In genomic region chr7:19093537-19094385, GRCm38 (mm10) we compare ENCODE assay signal across 8 mouse cellular contexts. TPM values are rescaled to one million over a fixed set of nuclear protein-coding genes. Genes with fewer than 3 reads are reported as not detected.
DNase-seq lines count a peak whose midpoint lies in the region; ATAC-seq and TF ChIP-seq lines count a peak whose summit lies in the region.

No protein-coding gene starts in this region.

- H3K4me3 ChIP-seq in hindbrain, embryonic 13.5 days, result peak overlapping the region; percentile 55

- peak; percentile 92 for DNase-seq in Patski (ENCODE audit: low read depth, low spot score)
- DNase-seq in cerebellum, postnatal 25 days, result peak; percentile 49 to 66
- DNase-seq in frontal cortex, postnatal 25 days (ENCODE audit: low spot score in 2 of 2), result peak; percentile 64 to 75
- DNase-seq in layer of hippocampus, postnatal 36 days, result peak; percentile 79 to 84
- DNase-seq in lung, postnatal 36 days, result peak; percentile 98
- DNase-seq in retina, postnatal 7 days (ENCODE audit: low read depth, low spot score), result peak; percentile 67
- peak; percentile 88 to 95 for DNase-seq in urinary bladder, adult 18-20 months (ENCODE audit: low spot score in 2 of 2)

- peaks cover 36% of the 10 kb centered on the region for H3K36me3 ChIP-seq in hindbrain, embryonic 13.5 days

- H3K27me3 ChIP-seq in Patski, result no peaks in the 10 kb centered on the region
- H3K27me3 ChIP-seq in hindbrain, embryonic 13.5 days, result peaks cover 62% of the 10 kb centered on the region

- peak overlapping the region; percentile 76 for H3K9ac ChIP-seq in hindbrain, embryonic 13.5 days

- CTCF ChIA-PET in Patski (lab: Charles Lee), result interaction anchor here (0.9 to 17.1 kb wide), 4 partner anchors 11 to 68 kb away, joined by 4 to 238 read pairs (median 15); partner anchors contain the start of genes Dmpk, Dmwd, Qpctl and Snrpd2

- in situ Hi-C loops in Patski (cut with MboI; ENCODE audit: low pct_unique_long_range_greater_than_20kb), result no loop called here

- WGBS in hindbrain, embryonic 13.5 days, result under 1% methylated on average over 45 of the region's 45 CpGs

- H3K27ac ChIP-seq in hindbrain, embryonic 13.5 days, result peak overlapping the region; percentile 85

- TF ChIP-seq CTCF in Patski (IDR thresholded peaks at IDR 0.05), result no peak

- POLR2A ChIA-PET in Patski (lab: Charles Lee), result interaction anchor here (0.5 to 5.8 kb wide), 5 partner anchors 11 to 44 kb away, joined by 4 to 48 read pairs (median 6); partner anchors contain the start of genes Dmpk and Dmwd

- H3K4me1 ChIP-seq in hindbrain, embryonic 13.5 days (replicated peaks), result peaks cover 55% of the 10 kb centered on the region

- peak; percentile 64 for ATAC-seq in Patski
- peak; percentile 71 for ATAC-seq in hindbrain, embryonic 13.5 days (ENCODE audit: low FRiP score)

- H3K4me2 ChIP-seq in hindbrain, embryonic 13.5 days, result peak overlapping the region; percentile 96

- no peaks in the 10 kb centered on the region for H3K9me3 ChIP-seq in hindbrain, embryonic 13.5 days

RNA-seq across cellular contexts. Expression of gene Six5, which starts 0.6 kb away (rescaled TPM):
- 12.6 TPM for polyA plus RNA-seq in Patski (2021)
- 2.4 and 2.8 TPM in 2 replicates for polyA plus RNA-seq in hindbrain, embryonic 13.5 days (2015; fragmentation: Nextera tagmentation; extraction: Ambion mirVana)
- total RNA-seq in layer of hippocampus, postnatal 36 days (2021), result 1 to 10 TPM; 2.5 to 2.8 TPM

RNA-seq across cellular contexts. Expression of gene Dmpk, which starts 10.1 kb away (rescaled TPM):
- polyA plus RNA-seq in Patski (2021), result 154 TPM
- 9.4 and 11.6 TPM in 2 replicates for polyA plus RNA-seq in hindbrain, embryonic 13.5 days (2015; fragmentation: Nextera tagmentation; extraction: Ambion mirVana)
- 10 to 100 TPM; 36.3 to 48.1 TPM for total RNA-seq in layer of hippocampus, postnatal 36 days (2021)

RNA-seq across cellular contexts. Expression of gene Dmwd, which starts 17.7 kb away (rescaled TPM):
- 73.4 TPM for polyA plus RNA-seq in Patski (2021)
- polyA plus RNA-seq in hindbrain, embryonic 13.5 days (2015; fragmentation: Nextera tagmentation; extraction: Ambion mirVana), result 25.4 and 25.6 TPM in 2 replicates
- total RNA-seq in layer of hippocampus, postnatal 36 days (2021), result 100 to 1,000 TPM; 136 to 143 TPM

RNA-seq across cellular contexts. Expression of gene Gm4969, which starts 24.4 kb away (rescaled TPM):
- polyA plus RNA-seq in Patski (2021), result 0.03 TPM
- polyA plus RNA-seq in hindbrain, embryonic 13.5 days (2015; fragmentation: Nextera tagmentation; extraction: Ambion mirVana), result 2.2 and 3.6 TPM in 2 replicates
- total RNA-seq in layer of hippocampus, postnatal 36 days (2021), result under 1 TPM; 0.40 to 0.43 TPM

RNA-seq across cellular contexts. Expression of gene Fbxo46, which starts 25.9 kb away (rescaled TPM):
- 13.0 TPM for polyA plus RNA-seq in Patski (2021)
- 18.9 and 20.2 TPM in 2 replicates for polyA plus RNA-seq in hindbrain, embryonic 13.5 days (2015; fragmentation: Nextera tagmentation; extraction: Ambion mirVana)
- 10 to 100 TPM; 14.2 to 14.3 TPM for total RNA-seq in layer of hippocampus, postnatal 36 days (2021)

Comparison
In these comparisons a context has a peak if more than half of its experiments do, and no peak if none do; other contexts are left out.
1. Peak in every context shown above with its lines: DNase-seq, ATAC-seq, H3K4me3 ChIP-seq and H3K27ac ChIP-seq.
2. RNA of gene Dmpk, which starts 10.1 kb away (polyA plus RNA-seq): 154 TPM in Patski (single experiment); 9.4 to 11.6 TPM in hindbrain, embryonic 13.5 days; every median in the first group is over 10 times any median in the second.